Mouse (Mus musculus): ENCODE results near the gene Ezh1.
"Not testable (repeated sequence)": the region's sequence is repeated elsewhere in the genome, so short reads cannot be mapped to it uniquely, and the experiment has no call there.

DNA sequence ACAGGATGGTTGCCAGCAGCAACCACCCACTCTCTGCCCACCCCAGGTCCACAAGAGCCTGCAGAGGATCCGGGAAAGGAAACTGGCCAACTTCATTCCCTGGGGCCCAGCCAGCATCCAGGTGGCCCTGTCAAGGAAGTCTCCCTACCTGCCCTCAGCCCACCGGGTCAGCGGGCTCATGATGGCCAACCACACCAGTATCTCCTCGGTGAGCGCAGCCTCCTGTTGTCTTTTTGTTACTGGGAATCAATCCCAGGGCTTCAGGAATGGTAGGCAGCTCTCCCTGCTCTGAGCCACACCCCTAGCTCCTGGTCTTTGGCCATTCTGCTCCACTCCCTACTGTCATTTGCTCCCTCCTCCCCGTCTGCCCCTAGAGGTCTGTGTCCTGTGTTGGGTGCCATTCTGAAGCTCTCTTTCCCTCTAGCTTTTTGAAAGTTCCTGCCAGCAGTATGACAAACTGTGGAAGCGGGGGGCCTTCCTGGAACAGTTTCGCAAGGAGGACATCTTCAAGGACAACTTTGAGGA lies 65.2 kb downstream of the Ezh1 start:
- TF ChIP-seq CTCF (conservative IDR thresholded peaks at IDR 0.05; ENCODE audit: low read length); NANOG (IDR thresholded peaks at IDR 0.05; ENCODE audit: borderline replicate concordance, low read length); POU5F1 (IDR thresholded peaks at IDR 0.05; ENCODE audit: borderline replicate concordance, low read length): not testable (repeated sequence)
